Mouse (Mus musculus): ENCODE measurements around the gene Nol12.

Nol12 gene

DNA sequence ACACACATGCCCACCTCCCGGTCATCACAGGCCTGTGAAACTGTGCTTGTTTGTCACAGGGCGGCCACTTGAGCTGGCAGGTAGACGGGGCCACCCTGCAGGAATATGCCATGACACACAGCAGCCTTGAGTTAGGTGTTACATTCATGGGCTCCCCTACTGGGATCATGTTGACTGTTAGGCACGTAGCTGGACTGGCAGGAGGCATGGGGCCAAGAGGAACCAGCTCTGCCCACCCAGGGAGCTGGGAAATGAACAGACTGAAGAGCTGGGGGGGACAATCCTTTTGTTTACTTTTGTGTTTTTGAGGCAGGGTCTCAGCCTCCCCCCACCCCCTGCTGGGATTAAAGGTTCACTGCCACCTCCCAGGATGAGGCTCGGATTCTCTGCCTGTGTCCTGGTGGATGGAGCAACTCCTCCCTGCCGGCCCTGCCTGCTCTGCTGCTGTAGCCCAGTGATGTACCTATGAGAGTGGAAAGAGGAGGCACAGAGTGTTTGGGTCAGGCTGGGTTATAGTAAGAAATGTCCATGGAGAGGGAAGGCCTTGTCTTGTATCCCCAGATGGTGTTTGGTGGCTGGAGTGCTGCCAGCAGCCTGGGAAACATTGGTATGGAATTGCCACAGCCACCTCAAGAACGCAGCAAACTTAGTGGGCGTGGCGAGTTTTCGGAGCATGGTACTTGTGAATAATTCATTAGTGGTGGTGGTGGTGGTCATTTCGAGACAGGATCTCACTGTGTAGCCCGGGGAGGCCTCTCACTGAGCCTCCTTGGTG is 18.5 kb upstream of the Nol12 start:
- no peak for DNase-seq (ENCODE audit: low read depth, low spot score)

DNA sequence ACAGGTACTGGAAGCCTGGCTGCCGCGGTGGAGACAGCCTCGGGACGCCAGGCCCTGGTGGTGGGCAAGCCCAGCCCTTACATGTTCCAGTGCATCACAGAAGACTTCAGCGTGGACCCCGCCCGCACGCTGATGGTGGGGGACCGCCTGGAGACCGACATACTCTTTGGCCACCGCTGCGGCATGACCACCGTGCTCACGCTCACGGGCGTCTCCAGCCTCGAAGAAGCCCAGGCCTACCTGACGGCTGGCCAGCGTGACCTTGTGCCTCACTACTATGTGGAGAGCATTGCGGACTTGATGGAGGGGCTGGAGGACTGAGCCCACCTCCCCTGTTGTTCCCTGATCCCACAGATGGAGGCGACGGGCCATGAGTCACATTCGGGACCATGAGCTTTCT is 16.6 kb upstream of the Nol12 start:
- no peak for DNase-seq (ENCODE audit: low read depth, low spot score)

DNA sequence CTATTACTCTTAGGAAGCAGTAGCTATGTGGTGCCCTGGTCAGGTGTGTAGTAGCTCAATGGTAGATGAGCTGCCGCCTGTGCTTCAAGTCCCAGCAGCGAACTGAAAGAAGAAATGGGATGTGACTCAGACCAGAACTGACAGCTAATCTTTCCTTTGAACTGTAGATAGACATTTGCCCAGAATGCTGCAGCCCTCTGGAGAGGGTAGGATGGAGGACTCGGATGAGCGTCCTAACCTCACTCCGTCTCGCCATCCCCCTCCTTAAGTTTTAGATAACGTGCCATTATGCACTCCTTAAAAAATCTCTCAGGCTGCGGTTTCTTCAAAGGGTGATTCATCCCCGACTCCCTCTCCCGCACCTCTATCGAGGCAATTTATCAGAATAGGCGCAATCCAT is 14.8 kb upstream of the Nol12 start:
- no peak for DNase-seq (ENCODE audit: low read depth, low spot score)

DNA sequence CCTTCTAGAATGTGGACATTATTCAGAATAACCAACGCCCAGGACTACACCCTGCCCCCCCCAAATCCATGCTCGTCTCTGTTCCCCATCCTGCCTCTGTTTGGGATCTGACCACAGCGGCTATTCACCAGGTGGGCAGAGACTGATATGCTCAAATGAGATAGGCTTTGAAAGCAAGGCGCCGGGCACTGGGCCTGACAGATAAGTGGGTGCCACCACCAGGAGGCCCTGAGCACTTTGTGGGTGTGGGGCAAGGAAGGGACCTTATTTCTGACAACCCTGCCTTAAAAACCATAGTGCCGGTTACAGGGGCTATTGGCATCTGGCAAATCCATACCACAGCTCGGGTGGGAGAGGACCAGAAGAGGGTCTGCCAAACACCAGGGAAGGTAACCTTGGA is 12.0 kb upstream of the Nol12 start:
- DNase-seq (ENCODE audit: low read depth, low spot score): no peak

DNA sequence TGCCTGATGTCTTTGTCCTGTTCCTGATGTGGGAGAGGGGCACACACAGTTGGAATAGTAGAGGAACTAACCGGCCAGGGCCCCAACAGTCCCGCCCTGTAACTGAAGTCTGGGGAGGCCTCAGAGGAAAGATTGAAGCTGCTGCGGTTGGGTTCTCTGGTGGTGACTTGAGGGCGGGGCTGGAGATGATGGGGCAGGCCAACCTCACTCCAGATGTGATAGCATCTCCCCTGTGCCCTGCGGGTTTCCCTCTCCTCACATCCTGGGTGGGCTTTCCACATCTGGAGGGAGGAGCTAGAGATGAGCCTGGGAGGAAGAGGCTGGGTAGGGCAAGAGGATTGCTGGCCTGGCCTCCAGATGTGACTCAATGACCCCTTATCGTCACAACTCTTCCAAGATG is 11.1 kb upstream of the Nol12 start:
- DNase-seq (ENCODE audit: low read depth, low spot score): no peak

DNA sequence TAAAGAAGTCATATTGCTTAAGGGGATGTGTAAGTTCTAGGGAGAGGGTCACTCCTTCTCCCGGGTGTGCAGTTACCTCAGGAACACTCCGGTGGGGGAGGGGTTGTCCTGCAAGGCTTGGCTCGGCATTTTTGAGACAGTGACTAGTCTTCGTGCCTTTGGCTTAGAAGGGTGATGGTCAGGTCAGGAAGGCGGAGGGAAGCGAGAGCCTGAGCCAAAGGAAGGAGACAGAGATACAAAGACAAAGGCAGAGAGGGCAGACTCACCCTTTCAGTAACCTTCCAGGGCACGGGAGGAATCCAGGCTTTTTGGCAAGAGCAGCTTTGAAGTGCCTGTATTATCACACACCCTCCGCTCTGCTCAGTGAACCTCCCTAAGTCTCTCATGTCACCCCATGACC is 9.6 kb upstream of the Nol12 start:
- DNase-seq (ENCODE audit: low read depth, low spot score): peak; percentile 52

DNA sequence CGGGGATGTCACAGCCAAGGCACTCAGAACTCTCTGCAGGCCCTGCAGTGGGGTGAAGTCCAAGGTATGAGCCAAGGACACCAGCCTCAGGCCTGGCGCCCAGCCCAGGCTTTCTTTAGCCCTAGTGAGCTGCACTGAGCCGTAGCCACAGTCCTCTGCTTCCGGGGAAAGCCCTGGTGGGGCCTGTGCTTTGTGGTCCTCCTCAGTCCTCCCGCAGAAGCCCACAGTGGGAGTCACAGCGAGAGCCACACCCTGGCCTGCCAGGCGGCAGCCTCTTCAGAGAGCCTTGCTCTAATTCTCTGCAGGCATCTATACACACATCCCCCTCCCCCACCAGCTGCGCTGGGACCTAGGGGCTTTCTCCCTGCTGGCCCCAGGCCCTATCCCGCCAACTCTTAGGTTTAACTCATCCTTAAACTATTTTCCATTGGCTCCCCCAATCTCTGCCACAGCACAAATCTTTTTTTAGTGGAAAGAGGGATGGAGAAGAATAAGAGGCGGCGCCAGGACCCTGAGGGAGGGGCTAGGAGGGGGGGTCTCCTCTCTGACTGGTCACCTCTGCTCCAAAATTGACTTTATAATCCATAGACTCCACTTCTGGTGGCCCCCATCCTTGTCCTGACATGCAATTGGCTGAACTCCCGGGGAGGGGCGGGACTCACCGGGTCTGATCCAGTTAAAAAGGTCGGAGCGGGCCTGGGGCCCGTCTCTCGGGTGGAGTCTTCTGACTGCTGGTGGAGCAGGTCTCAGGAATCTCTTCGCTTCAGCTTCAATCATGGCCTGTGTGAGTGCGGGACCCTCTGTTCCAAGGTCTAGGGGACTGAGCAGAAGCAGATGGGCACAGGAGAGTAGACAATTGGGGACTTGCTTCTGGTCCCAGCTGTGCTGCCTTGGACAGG is 8.5 kb upstream of the Nol12 start, which contains the start of gene Lgals1:
Gene Lgals1, plus strand, starts transcription at position 705 of the 899 bp plus-strand sequence.
- peak; percentile 82 for DNase-seq (ENCODE audit: low read depth, low spot score)

DNA sequence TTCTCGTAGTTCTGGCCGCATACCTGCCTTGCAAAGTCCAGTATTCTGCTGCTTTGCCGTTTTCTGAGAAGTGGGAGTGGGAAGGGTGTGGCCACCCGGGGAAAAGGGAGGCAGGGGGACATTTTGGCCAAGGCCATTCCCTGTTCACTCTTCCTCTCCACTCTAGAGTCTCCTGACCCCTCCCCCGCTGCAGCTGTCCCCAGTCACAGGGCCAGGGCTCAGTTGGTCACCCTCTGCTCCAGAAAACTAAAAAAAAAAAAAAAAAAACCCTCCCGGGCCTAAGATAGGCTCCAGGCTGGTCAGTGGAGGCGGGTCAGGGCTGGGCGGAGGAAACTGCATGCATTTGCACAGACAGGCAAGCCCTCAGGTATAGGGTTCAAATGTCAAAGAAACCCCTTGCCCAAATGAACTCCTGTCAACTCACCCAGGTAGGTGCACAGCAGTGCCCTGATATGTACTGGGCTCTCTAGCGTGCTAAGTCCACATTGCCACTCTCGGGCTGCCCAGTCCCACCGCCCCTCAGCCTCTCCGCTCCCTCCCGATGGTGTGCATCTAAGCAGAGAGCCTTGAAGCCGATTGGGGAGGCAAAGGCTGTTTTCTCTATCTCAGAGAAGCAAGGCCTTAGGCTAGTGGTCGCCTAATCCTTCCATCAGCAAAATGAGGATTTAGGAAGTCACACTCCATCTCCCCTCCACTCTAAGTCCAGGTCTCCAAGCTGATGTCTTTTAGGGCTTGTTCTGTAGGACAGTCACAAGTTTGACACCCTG is 7.5 kb upstream of the Nol12 start:
- no peak for DNase-seq (ENCODE audit: low read depth, low spot score)

DNA sequence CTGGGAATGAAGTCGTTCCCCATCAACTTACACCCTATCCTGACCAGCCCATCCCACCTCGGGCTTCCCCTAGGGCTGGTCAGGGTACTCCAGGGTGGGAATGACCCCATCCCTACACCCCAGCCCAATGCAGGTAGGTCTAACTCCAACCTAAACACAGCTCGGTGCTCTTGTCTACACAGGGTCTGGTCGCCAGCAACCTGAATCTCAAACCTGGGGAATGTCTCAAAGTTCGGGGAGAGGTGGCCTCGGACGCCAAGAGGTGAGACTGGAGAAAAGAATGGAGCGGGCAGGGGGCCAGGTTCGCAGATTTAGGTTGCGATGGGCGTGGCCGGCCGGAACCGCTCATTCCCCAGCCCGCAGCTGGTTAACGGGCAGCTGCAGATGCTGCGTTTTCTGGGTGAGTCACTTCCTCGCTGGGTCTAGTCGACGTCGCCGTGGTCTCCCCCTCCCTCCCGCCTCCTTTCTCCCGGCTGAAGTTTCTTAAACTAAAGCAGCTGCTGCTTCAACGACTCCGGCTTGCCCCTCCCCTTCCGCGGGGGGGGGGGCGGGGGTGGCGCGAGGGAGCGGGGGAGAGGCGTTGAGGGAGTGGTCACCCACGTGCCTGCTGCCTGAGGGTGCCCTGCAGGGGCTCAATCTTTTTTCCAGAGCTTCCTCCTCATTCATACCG is 6.8 kb upstream of the Nol12 start:
- DNase-seq (ENCODE audit: low read depth, low spot score): peak; percentile 80

DNA sequence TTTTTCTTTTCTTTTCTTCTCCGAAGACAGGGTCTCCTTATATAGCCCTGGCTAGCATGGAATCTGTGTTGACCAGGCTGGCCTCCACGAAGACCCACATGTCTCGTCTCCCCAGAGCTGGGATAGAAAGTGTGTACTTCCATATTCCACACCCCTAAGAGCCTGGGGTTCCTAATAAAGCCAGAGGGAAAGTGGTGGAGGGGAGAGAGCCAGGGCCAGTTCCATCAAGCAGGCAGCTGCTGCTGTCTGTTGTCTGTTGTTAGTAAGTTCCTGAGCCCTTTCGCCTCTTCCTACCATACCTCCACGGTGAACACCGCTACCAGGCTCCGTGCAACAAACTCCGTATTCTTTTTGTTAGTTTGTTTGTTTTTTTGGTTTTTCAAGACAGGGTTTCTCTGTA is 6.2 kb upstream of the Nol12 start:
- no peak for DNase-seq (ENCODE audit: low read depth, low spot score)

DNA sequence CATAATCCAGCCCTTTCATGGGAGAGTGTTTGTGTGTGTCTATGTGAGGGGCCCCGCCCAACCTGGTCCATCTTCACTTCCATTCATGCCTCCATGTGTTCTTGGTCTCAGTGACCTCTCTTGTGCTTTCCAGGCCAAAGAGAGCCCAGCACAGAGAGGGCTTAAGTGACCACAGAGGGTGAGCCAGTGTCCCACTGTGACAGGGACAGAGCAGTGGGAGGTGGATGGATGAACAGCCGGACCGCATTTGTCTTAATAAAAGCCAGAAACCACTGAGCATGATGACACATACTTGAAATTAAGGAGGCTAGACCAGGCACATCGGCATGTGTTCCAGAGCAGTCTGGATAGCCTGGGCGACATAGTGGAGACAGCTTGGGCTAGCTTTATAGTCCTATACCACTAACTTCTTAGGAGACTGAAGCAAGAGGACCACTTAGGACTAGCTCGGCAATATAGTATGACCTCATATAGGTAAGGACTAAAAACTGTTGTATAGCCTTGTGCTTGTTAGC is 4.5 kb upstream of the Nol12 start:
- no peak for DNase-seq (ENCODE audit: low read depth, low spot score)

DNA sequence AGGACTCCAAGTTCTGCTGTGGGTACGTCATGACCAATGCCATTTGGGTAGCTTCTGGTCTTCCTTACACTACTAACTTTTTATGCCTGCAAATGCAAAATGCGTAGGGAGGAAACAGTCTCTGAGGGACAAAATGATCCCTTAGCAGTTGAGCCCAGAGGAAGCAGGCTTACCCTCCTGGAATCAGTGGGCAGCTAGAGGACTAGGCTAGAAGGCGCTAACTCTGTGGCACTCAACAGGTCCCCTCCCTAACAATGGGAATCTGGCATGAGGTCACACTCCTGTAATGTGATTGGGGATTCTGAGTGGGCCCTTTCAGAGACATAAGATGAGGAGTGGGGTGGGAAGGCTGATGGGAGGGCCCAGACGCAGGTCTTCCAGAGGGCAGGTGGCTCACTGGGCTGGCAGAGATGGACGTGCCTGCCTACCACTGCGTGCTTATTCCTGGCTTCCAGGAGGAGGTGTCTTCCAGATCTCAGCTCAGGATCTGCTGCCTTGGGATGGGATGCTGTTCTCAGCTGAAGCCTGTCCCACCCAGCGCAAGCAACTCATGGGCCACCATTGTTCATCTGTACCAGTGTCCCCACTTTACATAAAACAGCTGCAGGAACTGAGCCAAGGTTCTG is 3.8 kb upstream of the Nol12 start:
- DNase-seq (ENCODE audit: low read depth, low spot score): no peak

DNA sequence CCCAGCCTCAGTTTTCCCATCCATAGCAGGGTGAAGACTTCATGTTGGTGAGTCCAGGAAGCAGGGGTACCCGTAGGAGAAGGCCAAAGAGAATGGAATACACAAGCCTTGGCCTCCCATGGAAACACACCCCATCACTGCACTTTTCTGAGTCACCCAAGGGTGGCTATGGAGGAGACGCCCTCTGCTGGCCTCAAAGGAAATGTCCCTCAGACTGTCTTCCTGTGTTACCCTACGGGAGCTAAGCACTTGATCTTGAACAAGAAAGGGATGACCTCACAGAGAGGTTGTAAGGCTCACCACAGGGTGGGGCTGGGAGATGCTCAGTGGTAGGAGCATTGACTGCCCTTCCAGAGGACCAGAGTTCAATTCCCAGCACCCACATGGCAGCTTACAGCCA is 3.2 kb upstream of the Nol12 start:
- peak; percentile 85 for DNase-seq (ENCODE audit: low read depth, low spot score)

DNA sequence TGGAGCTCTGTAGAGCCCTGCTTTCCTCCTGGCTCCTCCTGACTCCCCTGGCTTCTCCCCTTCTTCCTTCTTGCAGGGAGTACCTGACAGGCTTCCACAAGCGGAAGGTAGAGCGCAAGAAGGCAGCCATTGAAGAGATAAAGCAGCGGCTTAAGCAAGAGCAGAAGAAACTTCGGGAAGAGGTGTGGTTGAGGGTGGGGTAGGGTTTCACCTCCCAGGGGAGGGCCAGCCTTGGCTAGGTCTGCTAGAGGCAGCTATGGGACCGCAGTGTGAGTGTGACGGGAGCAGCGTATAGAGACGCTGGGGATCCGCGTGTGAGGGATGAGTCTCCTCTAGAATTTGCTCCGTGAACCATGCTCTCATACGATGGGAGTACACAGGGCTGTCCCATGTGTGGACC is 1.7 kb downstream of the Nol12 start:
- DNase-seq (ENCODE audit: low read depth, low spot score): no peak

DNA sequence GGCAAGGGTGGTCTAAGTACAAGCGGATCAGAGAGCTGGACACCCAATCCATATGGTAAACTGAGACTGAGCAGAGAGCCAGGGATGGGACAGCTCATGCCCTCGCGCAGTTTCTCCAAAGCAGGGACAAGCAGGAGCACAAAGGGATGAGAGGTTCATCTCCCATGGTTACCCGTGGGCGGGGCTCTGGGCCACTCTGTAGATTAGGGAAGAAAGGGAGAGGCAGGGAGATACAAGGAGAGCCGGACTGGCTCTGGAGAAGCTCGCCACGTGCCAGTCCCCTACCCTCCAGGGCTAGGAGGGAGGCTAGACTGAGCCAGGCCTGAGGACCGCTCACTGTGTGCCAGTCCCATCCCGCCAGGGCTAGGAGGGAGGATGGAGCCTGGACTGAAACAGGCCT is 2.6 kb downstream of the Nol12 start:
- DNase-seq (ENCODE audit: low read depth, low spot score): no peak

DNA sequence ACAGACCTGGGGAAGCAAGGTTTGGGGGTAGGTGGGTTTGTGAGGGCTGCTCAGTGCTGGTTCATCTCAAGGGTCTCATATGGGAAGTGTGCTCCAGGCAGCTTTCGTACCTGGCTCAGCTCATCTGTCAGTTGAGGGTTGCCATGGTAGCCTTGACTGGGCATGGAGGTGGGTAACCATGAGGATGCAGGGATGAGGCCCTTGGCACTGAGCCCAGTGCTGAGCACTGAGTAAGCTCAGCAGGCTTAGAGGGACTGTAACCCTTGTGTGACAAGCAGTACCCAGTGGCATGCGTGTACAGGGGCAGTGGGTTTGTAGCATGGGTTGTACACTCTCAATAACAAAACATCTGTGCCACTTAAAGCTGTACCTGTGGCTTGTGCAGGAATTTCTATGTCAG is 3.2 kb downstream of the Nol12 start:
- no peak for DNase-seq (ENCODE audit: low read depth, low spot score)

DNA sequence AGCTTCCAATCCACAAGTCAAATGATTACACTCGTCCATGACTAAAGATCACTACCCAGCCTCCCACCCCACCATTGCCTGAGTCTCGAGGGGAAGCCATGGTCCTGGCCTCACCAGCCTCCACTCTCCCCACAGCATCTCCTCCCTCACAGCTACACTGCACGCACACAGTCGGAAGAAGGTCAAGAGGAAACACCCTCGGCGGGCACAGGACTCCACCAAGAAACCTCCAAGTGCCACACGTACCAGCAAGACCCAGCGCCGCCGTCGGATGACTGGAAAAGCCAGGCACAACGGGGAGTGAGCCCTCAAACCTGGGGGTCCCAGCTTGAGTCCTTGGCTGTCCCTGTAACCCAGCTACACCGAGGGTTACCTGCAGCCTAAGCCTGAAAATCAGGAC is 5.6 kb downstream of the Nol12 start:
- DNase-seq (ENCODE audit: low read depth, low spot score): no peak

DNA sequence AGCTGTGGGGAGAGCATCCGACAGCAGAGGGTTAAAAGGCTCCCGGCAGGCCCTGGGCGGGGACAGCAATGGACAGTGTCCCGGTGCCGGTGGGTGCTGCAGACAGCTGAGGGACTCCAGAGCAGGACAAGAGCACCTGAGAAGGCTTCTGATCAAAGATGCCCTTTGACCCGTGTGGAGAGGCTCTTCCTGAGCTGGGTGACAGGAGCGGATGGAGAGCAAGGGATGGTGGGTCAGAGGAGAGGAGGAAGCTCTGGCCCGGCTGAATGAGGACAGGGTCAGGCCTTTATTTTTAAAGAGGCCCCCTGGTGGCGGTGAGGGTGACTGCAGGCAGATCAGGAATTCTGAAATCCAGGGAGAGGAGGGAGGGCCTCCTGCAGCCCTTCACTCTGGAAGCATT is 7.9 kb downstream of the Nol12 start:
- DNase-seq (ENCODE audit: low read depth, low spot score): peak; percentile 65

DNA sequence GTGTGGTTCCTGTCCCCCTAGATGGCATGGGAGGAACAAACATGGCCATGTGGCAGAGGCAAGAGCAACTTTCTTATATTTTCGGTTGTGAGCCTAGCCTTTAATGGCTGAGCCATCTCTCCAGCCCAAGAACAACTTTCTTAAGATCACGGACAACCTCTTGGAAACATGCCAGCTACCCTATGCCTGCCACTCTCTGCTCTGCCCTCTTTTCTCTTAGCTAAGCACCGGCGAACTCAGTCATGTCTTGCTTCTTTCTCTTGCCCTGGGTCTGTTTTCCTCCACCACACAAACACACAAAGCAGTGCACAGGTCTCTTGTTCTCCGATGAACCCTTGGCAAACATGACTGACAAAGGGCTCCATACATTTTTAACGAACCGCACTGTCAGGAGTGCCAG is 11.5 kb downstream of the Nol12 start:
- DNase-seq (ENCODE audit: low read depth, low spot score): no peak

DNA sequence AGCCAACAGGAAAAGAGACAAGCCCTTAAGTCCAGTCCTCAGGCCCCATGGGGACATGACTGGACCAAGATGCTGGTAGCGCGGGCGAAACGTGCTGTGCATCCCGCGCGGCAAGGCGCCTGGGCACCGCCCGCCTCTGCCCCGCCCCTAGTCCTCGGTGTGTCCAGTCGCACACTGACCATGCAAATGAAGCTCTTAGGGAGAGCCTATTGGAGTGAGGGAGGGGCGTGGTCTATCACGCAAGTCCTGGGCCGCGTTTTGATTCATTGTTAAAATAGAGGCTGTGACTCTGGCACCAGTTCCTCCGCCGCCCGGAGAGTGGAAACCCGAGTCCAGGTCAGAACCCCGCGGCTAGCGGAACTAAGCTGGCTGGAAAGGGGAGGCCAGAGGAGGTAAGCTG is 12.9 kb downstream of the Nol12 start, which contains the start of gene Triobp:
Gene Triobp, plus strand, starts transcription at position 68 of the 400 bp plus-strand sequence.
- peak; percentile 82 for DNase-seq (ENCODE audit: low read depth, low spot score)

All from ES-CJ7 (cell line).